Comparison of ENCODE assay signal across 8 mouse cellular contexts in genomic region chr16:37963331-37964281, GRCm38 (mm10). TPM values are rescaled to one million over a fixed set of nuclear protein-coding genes. Genes with fewer than 3 reads are reported as not detected.
DNase-seq lines count a peak whose midpoint lies in the region; ATAC-seq lines count a peak whose summit lies in the region.

No protein-coding gene starts in this region.

- no peaks in the 10 kb centered on the region for H3K36me3 ChIP-seq in intestine, embryonic 15.5 days
- H3K36me3 ChIP-seq in midbrain, embryonic 13.5 days: no peaks in the 10 kb centered on the region

- ATAC-seq in intestine, embryonic 15.5 days: peak; percentile 72
- peak; percentile 84 for ATAC-seq in midbrain, embryonic 13.5 days

- no peaks in the 10 kb centered on the region for H3K9me3 ChIP-seq in intestine, embryonic 15.5 days
- no peaks in the 10 kb centered on the region for H3K9me3 ChIP-seq in midbrain, embryonic 13.5 days

- peak overlapping the region; percentile 51 for H3K4me2 ChIP-seq in intestine, embryonic 15.5 days (replicated peaks)
- H3K4me2 ChIP-seq in midbrain, embryonic 13.5 days (replicated peaks): peak overlapping the region; percentile 7

- peak; percentile 59 for DNase-seq in adrenal gland, postnatal 10 days
- no peak for DNase-seq in adrenal gland, adult 18-20 months (ENCODE audit: low spot score in 2 of 2)
- peak; percentile 76 for DNase-seq in embryo, embryonic 10.5 days (ENCODE audit: low spot score)
- peak; percentile 34 for DNase-seq in yolk sac, embryonic 10.5 days (ENCODE audit: low spot score)
- no peak for DNase-seq in cerebellum, postnatal 36 days
- no peak for DNase-seq in layer of hippocampus, postnatal 14 days (ENCODE audit: low spot score in 2 of 2)

- H3K27ac ChIP-seq in intestine, embryonic 15.5 days: peak overlapping the region; percentile 63
- peak overlapping the region; percentile 80 for H3K27ac ChIP-seq in midbrain, embryonic 13.5 days

- H3K27me3 ChIP-seq in intestine, embryonic 15.5 days (replicated peaks): no peaks in the 10 kb centered on the region
- H3K27me3 ChIP-seq in midbrain, embryonic 13.5 days: no peaks in the 10 kb centered on the region

- H3K4me3 ChIP-seq in intestine, embryonic 15.5 days (replicated peaks): no peak overlapping the region
- no peak overlapping the region for H3K4me3 ChIP-seq in midbrain, embryonic 13.5 days (replicated peaks)

- 11% methylated on average over 15 of the region's 15 CpGs for WGBS in intestine, embryonic 15.5 days
- 24% methylated on average over 15 of the region's 15 CpGs for WGBS in midbrain, embryonic 13.5 days

- H3K4me1 ChIP-seq in intestine, embryonic 15.5 days (replicated peaks): peaks cover 16% of the 10 kb centered on the region
- H3K4me1 ChIP-seq in midbrain, embryonic 13.5 days (replicated peaks): peaks cover 22% of the 10 kb centered on the region

- H3K9ac ChIP-seq in intestine, embryonic 15.5 days: 0 out of 2 replicates have a peak overlapping the region, but pooled peaks have one; percentile 23
- peak overlapping the region; percentile 42; the same call in 1 of the 2 replicates for H3K9ac ChIP-seq in midbrain, embryonic 13.5 days (replicated peaks)

RNA-seq across cellular contexts. Expression of gene Gpr156, which starts 47.3 kb away (rescaled TPM):
- under 1 TPM; 0.24 to 0.48 TPM for total RNA-seq in adrenal gland, postnatal 10 days (2021)
- under 1 TPM in 1 of 2 experiments, not detected in 1; 0.16 TPM for total RNA-seq in adrenal gland, adult 18-20 months (2021)
- polyA plus RNA-seq in intestine, embryonic 15.5 days (2015; fragmentation: Nextera tagmentation; extraction: Ambion mirVana): 0.11 and 0.23 TPM in 2 replicates
- 8.2 and 9.4 TPM in 2 replicates for polyA plus RNA-seq in midbrain, embryonic 13.5 days (2015; fragmentation: Nextera tagmentation; extraction: Ambion mirVana)
- 1 to 10 TPM; 1.1 to 1.2 TPM for total RNA-seq in layer of hippocampus, postnatal 14 days (2021)

Comparison
In these comparisons a context has a peak if more than half of its experiments do, and no peak if none do; other contexts are left out.
1. DNase-seq: peak in adrenal gland, postnatal 10 days (single experiment), embryo, embryonic 10.5 days (single experiment) and yolk sac, embryonic 10.5 days (single experiment); none in adrenal gland, adult 18-20 months (0 of 2), cerebellum, postnatal 36 days (0 of 2) and layer of hippocampus, postnatal 14 days (0 of 2).